Mouse (Mus musculus) midbrain, embryonic 14.5 days (tissue): ENCODE measurements at regions not wholly inside any gene's neighbourhood (a gene's known extent, or its start where the extent isn't known, plus 50 kb on each side); places are given as distances from the start of the nearest gene placed in this dataset.

ENCODE experiments used
- ATAC-seq: fragments of 200-750 bp; cut with Nextera tagmentation; 2 replicates; pipeline ENCODE4 v1.8.0; 2017; ENCODE audit warnings: moderate number of reproducible peaks, moderate library complexity; ENCODE audit not compliant: low FRiP score, low TSS enrichment
- DNase-seq: peaks from one replicate; pipeline ENCODE4 v3.0.0-alpha.2; 2015
- H3K27ac ChIP-seq: fragments of 300-500 bp; sonication (generic); replicated peaks from 2 replicates; pipeline ENCODE4 v1.5.1; 2014; ENCODE audit warnings: mild to moderate bottlenecking, low read depth, low read length, moderate library complexity
- H3K27me3 ChIP-seq: fragments of 300-500 bp; sonication (generic); 2 replicates; pipeline ENCODE4 v1.6.1; 2014; ENCODE audit warnings: low read length, control low read depth, mixed read lengths; ENCODE audit not compliant: control insufficient read depth, insufficient read depth
- H3K36me3 ChIP-seq: fragments of 300-500 bp; sonication (generic); 2 replicates; pipeline ENCODE4 v1.6.1; 2014; ENCODE audit warnings: low read length, control low read depth; ENCODE audit not compliant: control insufficient read depth, insufficient read depth
- H3K4me1 ChIP-seq: fragments of 300-500 bp; sonication (generic); 2 replicates; pipeline ENCODE4 v1.6.1; 2014; ENCODE audit warnings: mild to moderate bottlenecking, antibody characterized with exemption, low read length, control low read depth; ENCODE audit not compliant: control insufficient read depth, insufficient read depth
- H3K4me2 ChIP-seq: fragments of 300-500 bp; sonication (generic); 2 replicates; pipeline ENCODE4 v1.6.1; 2014; ENCODE audit warnings: mild to moderate bottlenecking, low read length, moderate library complexity
- H3K4me3 ChIP-seq: fragments of 300-500 bp; sonication (generic); replicated peaks from 2 replicates; pipeline ENCODE4 v1.5.1; 2014; ENCODE audit warnings: low read depth, low read length
- H3K9ac ChIP-seq: fragments of 300-500 bp; sonication (generic); replicated peaks from 2 replicates; pipeline ENCODE4 v1.6.1; 2014; ENCODE audit warnings: mild to moderate bottlenecking, low read length, moderate library complexity
- H3K9me3 ChIP-seq: fragments of 300-500 bp; sonication (generic); 2 replicates; pipeline ENCODE4 v1.6.1; 2016; ENCODE audit warnings: low read length, control low read depth, mixed read lengths; ENCODE audit not compliant: control insufficient read depth
- WGBS: fragments of 180-500 bp; shearing (Covaris S2); extraction: QIAGEN DNeasy Blood & Tissue Kit; methylation state at CpG from one replicate; pipeline ENCODE4 v1.1.7; 2014; 5-methylcytosine and 5-hydroxymethylcytosine counted together

- DNase-seq, result peak; percentile 10
- H3K9ac ChIP-seq, result no peak overlapping the region
- H3K27ac ChIP-seq, result no peak overlapping the region
- no peak for ATAC-seq
- no peaks in the 10 kb centered on the region for H3K4me1 ChIP-seq
- H3K36me3 ChIP-seq, result no peaks in the 10 kb centered on the region
- no peak overlapping the region for H3K4me2 ChIP-seq
- H3K27me3 ChIP-seq, result no peaks in the 10 kb centered on the region
- 55% methylated on average over 4 of the region's 4 CpGs for WGBS
- H3K4me3 ChIP-seq, result no peak overlapping the region
- H3K9me3 ChIP-seq, result no peaks in the 10 kb centered on the region
These were observed 460.5 kb downstream of the Cdh8 start for GRCm38 (mm10) chr8:98955803-98956202.

GRCm38 (mm10) chr8:98913159-98913777, 503.0 kb downstream of the Cdh8 start:
- H3K4me1 ChIP-seq, result no peaks in the 10 kb centered on the region
- no peak overlapping the region for H3K4me3 ChIP-seq
- ATAC-seq (no peak; the same call in 1 of the 2 replicates), DNase-seq (peak; percentile 17)
- WGBS, result 51% methylated on average over 3 of the region's 3 CpGs
- H3K27me3 ChIP-seq, result no peaks in the 10 kb centered on the region
- H3K9ac ChIP-seq, result no peak overlapping the region
- H3K9me3 ChIP-seq, result peaks cover 5% of the 10 kb centered on the region; the same call in 1 of the 2 replicates
- H3K36me3 ChIP-seq, result no peaks in the 10 kb centered on the region
- no peak overlapping the region for H3K27ac ChIP-seq
- no peak overlapping the region for H3K4me2 ChIP-seq

GRCm38 (mm10) chr8:98893331-98893730, 522.9 kb downstream of the Cdh8 start:
- Histone ChIP-seq H3K9ac (no peak overlapping the region), H3K27ac (no peak overlapping the region), H3K4me3 (no peak overlapping the region), H3K9me3 (no peaks in the 10 kb centered on the region), H3K27me3 (no peaks in the 10 kb centered on the region), H3K4me2 (no peak overlapping the region), H3K36me3 (no peaks in the 10 kb centered on the region), H3K4me1 (no peaks in the 10 kb centered on the region)
- WGBS, result 90% methylated on average over 4 of the region's 4 CpGs
- DNase-seq, result no peak
- ATAC-seq, result no peak

GRCm38 (mm10) chr8:98861664-98862306, 554.5 kb downstream of the Cdh8 start:
- Histone ChIP-seq H3K4me3 (no peak overlapping the region), H3K36me3 (no peaks in the 10 kb centered on the region), H3K4me2 (no peak overlapping the region), H3K27me3 (no peaks in the 10 kb centered on the region), H3K9me3 (no peaks in the 10 kb centered on the region), H3K4me1 (no peaks in the 10 kb centered on the region), H3K27ac (no peak overlapping the region), H3K9ac (no peak overlapping the region)
- 44% methylated on average over 2 of the region's 2 CpGs for WGBS
- ATAC-seq (no peak; the same call in 1 of the 2 replicates), DNase-seq (peak; percentile 8)

- no peak overlapping the region for H3K27ac ChIP-seq
These were observed 555.1 kb downstream of the Cdh8 start for GRCm38 (mm10) chr8:98861175-98861574.

GRCm38 (mm10) chr8:98860416-98860815, 555.9 kb downstream of the Cdh8 start:
- WGBS, result 82% methylated on average over 5 of the region's 5 CpGs
- Histone ChIP-seq H3K4me2 (no peak overlapping the region), H3K9ac (no peak overlapping the region), H3K4me3 (no peak overlapping the region), H3K36me3 (no peaks in the 10 kb centered on the region), H3K4me1 (no peaks in the 10 kb centered on the region), H3K27ac (no peak overlapping the region), H3K9me3 (no peaks in the 10 kb centered on the region), H3K27me3 (no peaks in the 10 kb centered on the region)
- no peak for DNase-seq
- no peak for ATAC-seq

More at GRCm38 (mm10) chr8:98861175-98861574, 555.1 kb downstream of the Cdh8 start:
- Histone ChIP-seq H3K4me1 (no peaks in the 10 kb centered on the region), H3K4me3 (no peak overlapping the region), H3K36me3 (no peaks in the 10 kb centered on the region), H3K27me3 (no peaks in the 10 kb centered on the region), H3K9ac (no peak overlapping the region), H3K9me3 (no peaks in the 10 kb centered on the region), H3K4me2 (no peak overlapping the region)
- 72% methylated on average over 4 of the region's 4 CpGs for WGBS
- peak; percentile 2 for DNase-seq
- ATAC-seq, result no peak

GRCm38 (mm10) chr8:98829515-98829914, 586.8 kb downstream of the Cdh8 start:
- no peaks in the 10 kb centered on the region for H3K9me3 ChIP-seq
- DNase-seq (no peak), ATAC-seq (no peak)
- H3K4me3 ChIP-seq, result no peak overlapping the region
- 71% methylated on average over 5 of the region's 5 CpGs for WGBS
- H3K9ac ChIP-seq, result no peak overlapping the region
- H3K4me2 ChIP-seq, result no peak overlapping the region
- no peak overlapping the region for H3K27ac ChIP-seq
- H3K36me3 ChIP-seq, result no peaks in the 10 kb centered on the region
- no peaks in the 10 kb centered on the region for H3K27me3 ChIP-seq
- no peaks in the 10 kb centered on the region for H3K4me1 ChIP-seq

GRCm38 (mm10) chr8:98829006-98829405, 587.3 kb downstream of the Cdh8 start:
- 58% methylated on average over 4 of the region's 4 CpGs for WGBS
- Histone ChIP-seq H3K27ac (no peak overlapping the region), H3K4me2 (no peak overlapping the region), H3K9me3 (no peaks in the 10 kb centered on the region), H3K4me1 (no peaks in the 10 kb centered on the region), H3K9ac (no peak overlapping the region), H3K27me3 (no peaks in the 10 kb centered on the region), H3K4me3 (no peak overlapping the region), H3K36me3 (no peaks in the 10 kb centered on the region)
- ATAC-seq, result no peak
- DNase-seq, result peak; percentile 10

GRCm38 (mm10) chr8:98811922-98812321, 604.3 kb downstream of the Cdh8 start:
- Histone ChIP-seq H3K9me3 (no peaks in the 10 kb centered on the region), H3K4me1 (no peaks in the 10 kb centered on the region), H3K36me3 (no peaks in the 10 kb centered on the region), H3K4me2 (no peak overlapping the region), H3K27ac (no peak overlapping the region), H3K4me3 (no peak overlapping the region), H3K27me3 (no peaks in the 10 kb centered on the region), H3K9ac (no peak overlapping the region)
- ATAC-seq (no peak), DNase-seq (no peak)
- WGBS, result 91% methylated on average over 3 of the region's 3 CpGs
